Mouse (Mus musculus) retina, postnatal 7 days (tissue): ENCODE data around the gene Iscu.

Experiments used
- DNase-seq: peaks from one replicate; pipeline ENCODE4 v3.0.0-alpha.2; 2012; ENCODE audit warnings: low read depth, low spot score

Gene Iscu

DNA sequence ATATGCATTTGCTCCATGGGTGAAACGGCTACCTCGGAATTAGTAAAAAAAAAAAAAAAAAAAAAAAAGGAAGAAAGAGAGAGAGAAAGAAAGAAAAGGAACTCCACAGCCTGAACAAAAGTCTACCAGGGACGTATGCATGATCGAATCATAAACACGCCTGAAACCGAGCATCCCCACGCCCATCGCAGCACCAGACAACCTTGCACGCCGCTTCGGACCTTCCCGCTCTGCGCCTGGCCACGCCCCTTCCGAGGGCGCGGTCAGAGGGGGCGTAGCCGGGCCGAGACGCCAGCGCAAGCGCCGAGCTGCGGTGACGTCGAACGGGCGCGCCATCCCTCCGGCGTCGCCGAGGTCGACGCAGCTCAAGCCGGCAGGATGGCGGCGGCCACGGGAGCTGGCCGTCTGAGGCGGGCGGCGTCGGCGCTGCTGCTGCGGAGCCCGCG is at the start of gene Iscu, which contains the start of gene Sart3:
Iscu (plus strand) TSS at position 299 of the 446 bp plus-strand sequence.
Sart3 (minus strand) TSS at position 61 of the 446 bp plus-strand sequence.
- peak; percentile 92 for DNase-seq

GRCm38 (mm10) chr5:113723567-113724237 is 48.8 kb upstream of the Iscu start:
- no peak for DNase-seq

DNA sequence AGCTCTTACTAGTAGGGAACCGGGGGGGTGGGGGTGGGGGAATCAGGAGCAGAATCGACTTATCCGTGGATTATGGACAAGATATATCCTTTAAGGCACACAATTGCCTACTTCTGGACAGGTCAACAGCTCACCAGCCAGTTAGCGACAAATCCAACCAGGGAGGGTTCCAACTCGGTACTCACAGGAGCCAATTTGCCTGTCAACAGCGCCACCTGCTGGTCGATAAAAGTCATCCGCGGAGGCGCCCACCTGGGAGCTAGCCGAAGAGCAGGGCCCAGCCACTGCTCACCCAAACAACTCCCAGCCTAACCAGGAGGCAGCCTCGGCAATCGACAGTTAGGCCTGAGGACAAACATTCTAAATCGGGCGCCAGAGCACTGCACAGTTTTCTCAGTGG is 48.1 kb upstream of the Iscu start, which contains the start of gene 1700069L16Rik:
1700069L16Rik (minus strand) TSS at position 327 of the 400 bp plus-strand sequence.
- peak; percentile 80 for DNase-seq

DNA sequence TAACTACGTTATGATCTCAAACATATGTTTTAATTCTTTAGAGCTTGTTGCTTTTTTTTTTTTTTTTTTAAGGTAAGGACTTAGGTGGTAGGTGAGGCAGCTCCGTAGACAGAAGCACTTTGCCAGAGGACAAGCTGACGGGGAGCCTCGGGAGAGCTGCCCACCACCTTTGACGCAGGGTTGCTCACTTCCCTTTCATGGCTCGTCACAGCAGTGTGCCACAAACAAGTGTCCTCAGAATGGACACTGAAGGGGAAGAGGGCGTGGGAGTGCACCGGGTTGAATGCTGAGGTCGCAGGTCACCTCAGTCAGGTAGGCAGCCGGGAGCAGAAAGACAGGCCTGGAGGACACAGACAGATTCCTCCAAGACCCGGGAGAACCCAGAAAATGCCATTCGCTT is 47.1 kb upstream of the Iscu start:
- no peak for DNase-seq

DNA sequence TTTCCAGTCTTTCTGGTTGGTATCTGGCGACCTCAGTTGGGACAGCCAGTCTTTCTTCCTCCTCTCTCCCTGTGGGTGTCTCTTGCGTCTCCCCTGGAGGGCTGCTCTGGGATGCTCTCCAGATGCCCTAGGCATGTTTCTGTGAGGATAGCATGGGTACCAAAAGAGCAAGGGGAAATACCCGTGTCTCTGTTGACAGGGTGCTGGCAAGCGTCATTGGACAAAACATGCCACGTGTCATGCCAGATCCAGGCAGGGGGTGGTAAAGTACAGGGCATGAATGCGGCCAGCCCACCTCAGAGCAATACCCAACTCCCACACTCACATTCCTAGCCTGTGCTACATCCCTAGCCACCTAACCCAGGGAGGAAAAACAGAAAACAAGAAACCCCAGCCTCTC is 45.9 kb upstream of the Iscu start:
- no peak for DNase-seq

DNA sequence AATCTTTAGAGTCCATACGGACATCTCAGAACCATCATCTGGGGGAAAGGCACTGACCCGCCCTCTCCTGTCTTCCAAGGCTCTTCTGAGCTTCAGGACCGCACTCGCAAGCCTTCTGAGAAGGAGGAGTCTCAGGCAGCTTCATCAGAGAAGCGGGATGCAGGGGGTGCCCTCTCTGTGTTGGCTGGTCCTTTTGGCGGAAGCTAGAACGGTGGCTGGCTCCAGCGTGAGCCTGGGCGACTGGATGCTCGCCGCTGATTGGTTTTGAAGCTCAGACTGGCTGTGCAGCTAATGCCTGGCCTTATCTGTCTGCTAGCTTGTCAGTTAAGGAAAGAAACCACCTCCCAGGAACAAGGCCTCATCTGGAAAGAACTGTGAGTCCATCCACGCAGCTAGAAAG is 45.3 kb upstream of the Iscu start:
- DNase-seq = no peak

DNA sequence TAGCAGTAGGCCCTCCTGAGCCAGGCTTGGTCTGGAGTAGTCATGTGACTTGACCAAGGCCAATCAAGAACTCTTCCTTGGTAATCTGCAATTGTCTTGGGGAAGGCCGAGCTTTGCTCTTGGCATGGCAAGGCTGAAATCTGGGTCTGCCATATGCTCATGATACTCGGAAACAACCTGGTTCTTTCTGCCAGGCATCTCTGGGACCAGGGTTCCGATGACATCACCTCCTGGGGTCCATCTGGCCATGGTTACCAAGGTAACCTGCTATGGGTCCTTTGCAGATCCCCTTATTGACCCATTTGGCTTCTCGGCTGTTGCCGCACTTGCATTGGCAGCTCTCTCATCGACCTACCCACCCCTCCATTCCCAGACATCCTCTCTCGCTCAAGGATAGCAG is 44.5 kb upstream of the Iscu start:
- DNase-seq = no peak

- DNase-seq = no peak
These were observed 43.9 kb upstream of the Iscu start for GRCm38 (mm10) chr5:113728691-113729090.

DNA sequence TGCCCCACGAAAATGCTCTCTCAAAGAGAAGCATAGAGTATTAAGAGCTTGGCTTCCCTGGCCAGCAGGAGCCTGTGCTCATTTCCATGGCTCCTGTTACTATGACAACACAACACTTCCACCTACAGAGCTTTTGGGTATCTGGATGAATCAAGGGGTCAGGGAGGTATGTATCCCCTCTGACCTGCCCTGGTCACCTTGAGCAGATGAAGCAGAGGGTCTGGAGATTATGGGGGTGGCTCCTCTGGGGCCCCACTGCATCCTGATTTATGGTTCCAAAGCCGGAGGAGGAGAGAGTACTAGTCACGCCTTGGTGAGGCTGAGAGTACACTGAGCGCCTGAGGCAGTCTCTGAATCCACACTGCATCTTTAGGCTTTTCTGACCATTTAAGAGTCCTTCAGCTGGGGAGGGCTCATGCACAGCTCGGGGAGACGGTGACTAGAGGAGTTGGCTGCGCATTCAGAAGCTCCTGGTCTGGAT is 41.9 kb upstream of the Iscu start:
- DNase-seq = no peak

DNA sequence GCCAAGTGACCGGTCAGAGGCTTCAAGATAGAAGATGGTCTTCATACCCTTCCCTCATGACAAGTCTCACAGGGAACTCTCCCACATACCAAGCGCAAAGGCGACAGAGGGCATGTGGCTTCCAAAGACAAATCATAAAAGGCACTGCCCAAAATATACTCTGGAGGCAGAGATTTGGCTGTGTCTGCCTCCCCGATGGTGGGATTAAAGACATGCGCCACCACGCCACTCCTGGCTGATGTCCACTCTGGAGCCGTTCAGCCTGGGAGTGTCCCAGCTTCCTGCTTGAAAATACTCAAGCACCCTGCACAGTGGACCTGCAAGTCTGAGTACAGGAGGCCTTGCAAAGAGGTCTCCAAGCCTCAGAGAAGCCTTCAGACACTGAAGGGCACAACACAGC is 41.4 kb upstream of the Iscu start:
- no peak for DNase-seq

- DNase-seq = no peak
These were observed 40.4 kb upstream of the Iscu start for GRCm38 (mm10) chr5:113732182-113732581.

- DNase-seq = no peak
These were observed 38.2 kb upstream of the Iscu start for GRCm38 (mm10) chr5:113734376-113734775.

DNA sequence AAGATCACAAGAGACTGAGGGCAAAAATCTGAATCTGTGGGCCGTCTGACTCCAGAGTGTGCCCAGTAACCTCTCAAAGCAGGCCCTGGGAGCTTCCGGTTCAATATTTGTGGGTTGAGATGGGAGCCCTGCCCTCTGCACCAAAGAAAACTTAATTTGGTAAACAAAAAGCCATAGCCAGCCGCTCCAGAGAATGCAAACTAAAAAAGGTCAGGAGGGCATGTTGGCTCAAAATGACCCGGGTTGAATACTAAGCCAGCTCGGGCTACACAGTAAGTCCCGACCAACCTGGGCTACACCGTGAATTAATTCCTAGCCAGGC is 37.6 kb upstream of the Iscu start:
- DNase-seq = no peak

DNA sequence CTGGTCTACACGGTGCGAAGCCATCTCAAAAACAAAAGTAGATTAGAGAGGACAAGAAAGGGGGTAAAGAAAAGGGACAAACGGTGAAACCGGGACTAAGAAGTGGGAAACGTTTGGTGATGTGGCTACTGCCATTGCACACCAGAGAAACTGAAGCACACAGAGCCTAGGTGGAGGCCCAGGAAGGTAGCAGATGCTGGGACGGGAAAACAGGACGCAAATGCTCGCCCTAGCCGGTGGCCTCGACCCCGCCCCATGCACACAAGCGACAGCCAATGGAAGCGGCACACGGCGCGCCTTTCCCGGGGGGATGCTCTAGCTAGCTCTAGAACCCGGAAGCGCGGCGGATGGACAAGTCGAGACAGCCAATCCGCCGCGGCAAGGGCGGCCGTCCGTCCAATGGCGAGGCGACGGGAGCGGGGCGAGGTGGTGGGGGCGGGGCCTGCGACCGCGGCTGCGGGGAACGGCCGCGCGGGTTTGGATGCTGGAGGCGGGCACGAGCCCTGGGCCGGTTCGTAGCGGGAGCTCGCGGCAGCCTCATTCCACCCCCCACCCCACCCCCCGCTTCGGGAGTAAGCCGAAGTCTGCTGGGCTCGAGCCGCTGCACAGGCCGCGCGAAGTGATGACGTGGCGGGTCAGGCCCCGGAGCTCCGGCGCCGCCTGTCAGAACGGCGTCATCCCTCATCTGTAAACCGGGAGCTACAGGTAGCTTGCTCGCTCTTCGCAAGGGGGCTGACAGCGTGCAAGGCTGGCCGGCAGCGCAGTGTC is 37.0 kb upstream of the Iscu start, which contains the start of gene Ficd:
Ficd (plus strand) TSS at position 459 of the 768 bp plus-strand sequence.
- peak; percentile 93 for DNase-seq

DNA sequence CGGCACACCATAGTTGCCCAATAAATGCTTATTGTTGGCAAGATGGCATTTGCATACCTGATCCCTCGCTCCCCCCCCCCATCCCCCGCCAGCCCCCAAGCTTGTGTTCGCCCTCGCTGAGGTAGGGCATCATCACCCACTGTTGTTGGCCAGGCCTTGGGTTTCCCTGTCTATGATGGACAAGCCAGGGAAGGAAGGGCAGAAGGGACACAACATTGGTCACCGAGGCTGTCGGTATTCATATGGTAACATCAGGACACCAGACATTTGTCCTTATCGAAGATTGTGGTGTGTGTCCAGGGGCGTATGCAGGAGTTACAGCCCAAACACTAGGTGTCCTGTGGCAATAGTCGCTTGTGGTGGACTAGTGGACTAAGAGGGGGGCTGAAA is 36.4 kb upstream of the Iscu start:
- DNase-seq = no peak

- no peak for DNase-seq
These were observed 35.9 kb upstream of the Iscu start for GRCm38 (mm10) chr5:113736522-113737164.

GRCm38 (mm10) chr5:113737607-113738237 is 34.8 kb upstream of the Iscu start:
- DNase-seq = no peak

- DNase-seq = no peak
These were observed 24.9 kb upstream of the Iscu start for GRCm38 (mm10) chr5:113747629-113748028.

DNA sequence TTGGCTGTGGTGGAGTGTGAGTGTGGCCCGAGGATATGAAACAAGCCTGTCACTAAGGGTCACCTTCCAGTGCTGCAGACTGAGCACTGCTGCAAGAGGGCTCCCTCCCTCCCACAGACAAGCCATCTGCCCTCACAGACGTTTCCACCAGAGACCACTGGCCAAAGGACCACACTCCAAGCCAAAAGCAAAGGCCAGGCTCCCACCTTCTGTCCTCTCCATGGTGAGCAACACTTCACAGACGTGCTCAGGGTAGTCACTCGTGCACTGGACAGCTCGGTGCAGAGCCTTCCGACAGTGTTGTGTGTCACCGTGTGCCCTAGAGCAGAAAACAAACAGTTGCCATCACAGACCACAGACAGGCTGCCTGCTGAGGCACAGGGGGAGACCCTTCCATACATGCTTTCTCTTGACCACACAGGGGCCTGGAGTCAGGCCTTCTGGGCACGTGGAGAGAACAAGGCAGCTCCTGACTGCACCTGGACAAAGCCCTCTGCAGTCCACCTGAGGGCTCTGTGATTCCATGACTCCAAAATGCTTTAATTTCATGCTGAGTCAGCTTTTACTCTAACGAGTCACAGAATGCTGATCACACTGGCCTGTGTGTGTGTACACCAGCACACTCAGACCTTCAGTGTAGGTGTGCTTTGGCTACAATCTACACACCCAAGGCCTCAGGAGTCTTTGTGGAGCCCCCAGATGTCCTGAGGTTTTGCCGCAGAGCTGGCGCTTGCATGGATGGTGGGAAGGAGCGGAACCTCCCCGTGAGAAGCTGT is 23.8 kb upstream of the Iscu start:
- DNase-seq = no peak

DNA sequence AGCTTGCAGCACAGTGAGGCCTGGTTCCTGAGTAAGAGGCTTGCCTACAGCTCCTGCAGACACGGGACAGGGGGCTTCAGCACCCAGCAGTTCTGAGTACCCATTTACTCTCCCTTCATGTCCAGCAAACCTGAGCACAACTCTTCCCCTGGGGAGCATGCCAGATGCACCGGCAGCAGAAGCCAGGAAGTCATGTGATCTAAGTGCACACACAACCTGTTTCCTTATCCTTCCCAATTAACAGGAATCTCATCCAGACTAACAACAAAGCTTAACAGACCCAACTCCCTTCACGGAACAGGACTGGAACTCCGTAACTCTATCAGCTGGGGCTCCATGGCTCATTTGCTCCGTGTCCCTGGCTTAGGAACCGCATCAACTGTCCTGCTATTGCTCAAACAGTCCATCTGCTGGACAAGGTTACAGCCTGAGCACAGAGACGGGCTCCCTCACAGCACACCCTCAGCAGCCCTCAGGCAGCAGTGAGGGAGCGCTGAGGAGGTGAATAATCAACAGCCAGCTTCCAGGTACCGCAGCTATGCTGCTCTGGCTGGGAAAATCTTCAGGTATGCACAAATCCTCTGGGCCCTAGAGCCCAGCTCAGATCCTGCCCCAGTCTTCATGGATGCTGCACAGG is 20.9 kb upstream of the Iscu start:
- no peak for DNase-seq
